Mouse (Mus musculus): ENCODE data around the gene Pou6f1. TPM values are rescaled to one million over a fixed set of nuclear protein-coding genes. Genes with fewer than 3 reads are reported as not detected.
A peak's percentile ranks its signal among the peaks of the same experiment; 100 is the strongest.

The Pou6f1 gene
- polyA plus RNA-seq, 1 experiment from 2014 or later = 54.5 TPM

- no peaks in the 10 kb centered on the region for H3K27me3 ChIP-seq
- ChIA-PET CTCF (no interaction called here), POLR2A (interaction anchor here (3.4 kb wide), 1 partner anchor 49 kb away, joined by 9 read pairs; the partner anchor contains the start of gene Tfcp2)
- in situ Hi-C loops (cut with MboI; ENCODE audit: low pct_unique_long_range_greater_than_20kb) = no loop called here
- no peak for DNase-seq (ENCODE audit: low read depth, low spot score)
- TF ChIP-seq CTCF (IDR thresholded peaks at IDR 0.05) = no peak
- no peak for ATAC-seq
These were observed 1.0 kb upstream of the Pou6f1 start for GRCm38 (mm10) chr15:100600696-100601272.

- in situ Hi-C loops (cut with MboI; ENCODE audit: low pct_unique_long_range_greater_than_20kb) = no loop called here
- ChIA-PET CTCF (interaction anchor here (2.3 kb wide), 1 partner anchor 12 kb away, joined by 6 read pairs; no protein-coding TSS in a partner anchor), POLR2A (interaction anchor here (0.7 to 3.4 kb wide), 3 partner anchors 13 to 415 kb away, joined by 3 to 9 read pairs (median 5); partner anchors contain the start of gene Tfcp2)
- DNase-seq (ENCODE audit: low read depth, low spot score) = no peak
- peak; percentile 88 for TF ChIP-seq CTCF (IDR thresholded peaks at IDR 0.05)
- peak; percentile 68 for ATAC-seq
- H3K27me3 ChIP-seq = no peaks in the 10 kb centered on the region
These were observed 387 bp upstream of the Pou6f1 start for GRCm38 (mm10) chr15:100600047-100600695.

- ATAC-seq (peak; percentile 14), DNase-seq (ENCODE audit: low read depth, low spot score) (no peak)
- TF ChIP-seq CTCF (IDR thresholded peaks at IDR 0.05) = no peak
- H3K27me3 ChIP-seq = no peaks in the 10 kb centered on the region
- ChIA-PET CTCF (interaction anchor here (2.3 kb wide), 1 partner anchor 11 kb away, joined by 6 read pairs; no protein-coding TSS in a partner anchor), POLR2A (interaction anchor here (1.4 to 3.4 kb wide), 2 partner anchors 15 to 47 kb away, joined by 3 to 9 read pairs; partner anchors contain the start of gene Tfcp2)
- in situ Hi-C loops (cut with MboI; ENCODE audit: low pct_unique_long_range_greater_than_20kb) = no loop called here
These were observed 905 bp downstream of the Pou6f1 start for GRCm38 (mm10) chr15:100598883-100599275.

- H3K27me3 ChIP-seq = no peaks in the 10 kb centered on the region
- ChIA-PET CTCF (interaction anchor here (2.3 kb wide), 1 partner anchor 10 kb away, joined by 6 read pairs; no protein-coding TSS in a partner anchor), POLR2A (interaction anchor here (1.4 to 3.4 kb wide), 2 partner anchors 15 to 47 kb away, joined by 3 to 9 read pairs; partner anchors contain the start of gene Tfcp2)
- ATAC-seq (no peak), DNase-seq (ENCODE audit: low read depth, low spot score) (no peak)
- in situ Hi-C loops (cut with MboI; ENCODE audit: low pct_unique_long_range_greater_than_20kb) = no loop called here
- no peak for TF ChIP-seq CTCF (IDR thresholded peaks at IDR 0.05)
These were observed 1.4 kb downstream of the Pou6f1 start for GRCm38 (mm10) chr15:100598287-100598882.

GRCm38 (mm10) chr15:100592817-100593216 is 7.0 kb downstream of the Pou6f1 start:
- no peaks in the 10 kb centered on the region for H3K27me3 ChIP-seq
- DNase-seq (ENCODE audit: low read depth, low spot score) (no peak), ATAC-seq (no peak)
- ChIA-PET CTCF (interaction anchor here (0.7 kb wide), 1 partner anchor 20 kb away, joined by 3 read pairs; no protein-coding TSS in a partner anchor), POLR2A (no interaction called here)
- TF ChIP-seq CTCF (IDR thresholded peaks at IDR 0.05) = no peak
- in situ Hi-C loops (cut with MboI; ENCODE audit: low pct_unique_long_range_greater_than_20kb) = no loop called here

- no peaks in the 10 kb centered on the region for H3K27me3 ChIP-seq
- ChIA-PET POLR2A (interaction anchor here (0.6 kb wide), 1 partner anchor 75 kb away, joined by 6 read pairs; no protein-coding TSS in a partner anchor), CTCF (interaction anchor here (0.9 kb wide), 1 partner anchor 22 kb away, joined by 3 read pairs; no protein-coding TSS in a partner anchor)
- in situ Hi-C loops (cut with MboI; ENCODE audit: low pct_unique_long_range_greater_than_20kb) = no loop called here
- no peak for ATAC-seq
- DNase-seq (ENCODE audit: low read depth, low spot score) = no peak
- no peak for TF ChIP-seq CTCF (IDR thresholded peaks at IDR 0.05)
These were observed 9.3 kb downstream of the Pou6f1 start for GRCm38 (mm10) chr15:100590436-100590835.

- no peak for TF ChIP-seq CTCF (IDR thresholded peaks at IDR 0.05)
- ChIA-PET POLR2A (no interaction called here), CTCF (interaction anchor here (1.9 kb wide), 1 partner anchor 11 kb away, joined by 6 read pairs; the partner anchor contains the start of gene Pou6f1)
- ATAC-seq = no peak
- DNase-seq (ENCODE audit: low read depth, low spot score) = no peak
- in situ Hi-C loops (cut with MboI; ENCODE audit: low pct_unique_long_range_greater_than_20kb) = no loop called here
- H3K27me3 ChIP-seq = no peaks in the 10 kb centered on the region
These were observed 11.5 kb downstream of the Pou6f1 start for GRCm38 (mm10) chr15:100588297-100588696.

GRCm38 (mm10) chr15:100587166-100587565 is 12.6 kb downstream of the Pou6f1 start:
- CTCF ChIA-PET = interaction anchor here (1.2 to 1.9 kb wide), 2 partner anchors 12 to 35 kb away, joined by 3 to 6 read pairs; partner anchors contain the start of genes Pou6f1 and Tfcp2
- in situ Hi-C loops (cut with MboI; ENCODE audit: low pct_unique_long_range_greater_than_20kb) = no loop called here
- TF ChIP-seq CTCF (IDR thresholded peaks at IDR 0.05) = no peak
- POLR2A ChIA-PET = interaction anchor here (0.5 kb wide), 1 partner anchor 361 kb away, joined by 3 read pairs; no protein-coding TSS in a partner anchor
- H3K27me3 ChIP-seq = no peaks in the 10 kb centered on the region
- no peak for ATAC-seq
- DNase-seq (ENCODE audit: low read depth, low spot score) = no peak

GRCm38 (mm10) chr15:100585931-100586330 is 13.9 kb downstream of the Pou6f1 start:
- ATAC-seq (no peak), DNase-seq (ENCODE audit: low read depth, low spot score) (no peak)
- POLR2A ChIA-PET = no interaction called here
- in situ Hi-C loops (cut with MboI; ENCODE audit: low pct_unique_long_range_greater_than_20kb) = no loop called here
- TF ChIP-seq CTCF (IDR thresholded peaks at IDR 0.05) = no peak
- H3K27me3 ChIP-seq = no peaks in the 10 kb centered on the region
- CTCF ChIA-PET = no interaction called here

GRCm38 (mm10) chr15:100580108-100580507 is 19.7 kb downstream of the Pou6f1 start:
- TF ChIP-seq CTCF (IDR thresholded peaks at IDR 0.05) = no peak
- H3K27me3 ChIP-seq = no peaks in the 10 kb centered on the region
- ATAC-seq = no peak
- in situ Hi-C loops (cut with MboI; ENCODE audit: low pct_unique_long_range_greater_than_20kb) = no loop called here
- ChIA-PET POLR2A (no interaction called here), CTCF (no interaction called here)
- no peak for DNase-seq (ENCODE audit: low read depth, low spot score)

All from Patski (cell line).